Mouse (Mus musculus): ENCODE measurements around the gene Id3. TPM values are rescaled to one million over a fixed set of nuclear protein-coding genes. Genes with fewer than 3 reads are reported as not detected.
A peak's percentile ranks its signal among the peaks of the same experiment; 100 is the strongest.

Gene Id3
- polyA plus RNA-seq, 1 experiment = 9.6 TPM

DNA sequence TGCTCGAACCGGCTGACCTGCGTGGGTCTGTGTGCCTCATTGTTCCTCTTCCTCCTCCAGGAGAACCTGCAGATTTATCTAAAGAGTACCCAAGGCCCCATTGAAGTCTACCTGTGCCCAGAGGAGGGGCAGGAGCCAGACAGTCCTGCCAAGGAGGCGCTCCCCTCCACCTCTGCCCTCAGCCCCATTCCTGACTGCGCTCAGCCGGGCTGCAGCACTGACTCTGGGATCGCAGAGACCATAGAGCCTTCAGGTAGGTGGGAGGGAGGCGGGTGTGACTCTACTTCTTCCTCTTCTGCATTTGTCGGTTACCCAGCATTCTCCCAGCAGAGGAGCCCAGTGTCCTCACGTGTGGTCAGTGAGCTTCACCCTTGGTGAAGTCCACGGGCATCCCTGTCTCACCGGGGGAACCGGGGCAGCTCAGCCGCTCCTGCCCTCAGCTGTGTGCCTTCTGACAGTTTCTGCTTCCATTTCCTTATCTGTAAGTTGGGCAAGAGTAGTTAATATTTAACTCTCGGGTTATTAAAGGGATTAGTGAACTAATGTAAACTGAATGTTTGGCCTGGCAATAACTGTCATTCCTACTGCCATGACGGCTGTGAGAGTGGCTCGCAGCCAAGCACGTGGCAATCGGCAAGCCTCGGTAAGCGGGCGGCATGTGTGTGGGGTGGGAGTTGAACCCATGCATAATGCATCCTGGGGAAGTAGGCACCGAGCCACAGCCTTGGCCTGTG lies 43.6 kb downstream of the Id3 start:
- no peaks in the 10 kb centered on the region for H3K27me3 ChIP-seq (ENCODE audit: control insufficient read depth, insufficient read depth, low read length, poor library complexity, severe bottlenecking)
- no peaks in the 10 kb centered on the region for H3K4me1 ChIP-seq (ENCODE audit: control insufficient read depth, insufficient read depth, low read length)
- H3K27ac ChIP-seq (ENCODE audit: insufficient read depth, low read length) = no peak overlapping the region
- H3K36me3 ChIP-seq (ENCODE audit: control insufficient read depth, insufficient read depth, low read length, poor library complexity, severe bottlenecking) = no peaks in the 10 kb centered on the region
- H3K4me3 ChIP-seq (ENCODE audit: low read depth, low read length) = no peak overlapping the region
- H3K9ac ChIP-seq (ENCODE audit: low read depth, poor library complexity, severe bottlenecking) = no peak overlapping the region
- no peaks in the 10 kb centered on the region for H3K9me3 ChIP-seq (replicated peaks; ENCODE audit: control insufficient read depth, insufficient read depth, low read length, poor library complexity, severe bottlenecking)
- no peak for TF ChIP-seq CTCF (IDR thresholded peaks at IDR 0.05; ENCODE audit: low read depth, low read length)
- no peak for TF ChIP-seq EP300 (IDR thresholded peaks at IDR 0.05; ENCODE audit: insufficient read depth, low read depth, low read length)
- TF ChIP-seq POLR2A (IDR thresholded peaks at IDR 0.05; ENCODE audit: insufficient read depth, low read length) = no peak

GRCm38 (mm10) chr4:136188973-136189737 lies 45.9 kb downstream of the Id3 start:
- H3K4me3 ChIP-seq (ENCODE audit: low read depth, low read length) = no peak overlapping the region
- peaks cover 2% of the 10 kb centered on the region for H3K4me1 ChIP-seq (ENCODE audit: control insufficient read depth, insufficient read depth, low read length)
- H3K36me3 ChIP-seq (ENCODE audit: control insufficient read depth, insufficient read depth, low read length, poor library complexity, severe bottlenecking) = no peaks in the 10 kb centered on the region

DNA sequence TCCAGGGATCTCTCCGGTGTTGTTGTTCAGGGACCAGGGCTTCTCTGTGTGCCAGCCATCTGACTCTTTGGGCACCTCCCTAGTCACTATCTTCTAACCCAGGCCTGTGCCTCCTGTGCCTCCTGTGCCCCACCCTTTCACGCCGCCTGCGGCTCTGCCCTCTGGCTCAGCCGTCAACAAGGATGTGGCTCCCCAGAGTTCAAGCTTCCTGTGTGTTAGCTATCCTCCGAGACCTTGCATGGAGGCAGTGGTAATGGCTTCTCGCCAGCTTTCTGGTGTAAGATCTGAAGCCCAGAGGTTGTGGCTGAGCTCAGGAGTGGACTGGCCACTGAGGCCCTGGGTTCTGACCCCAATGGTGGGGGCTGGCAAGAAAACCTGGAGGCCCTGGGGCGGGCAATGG lies 46.6 kb downstream of the Id3 start:
- TF ChIP-seq EP300 (IDR thresholded peaks at IDR 0.05; ENCODE audit: insufficient read depth, low read depth, low read length) = no peak
- TF ChIP-seq CTCF (IDR thresholded peaks at IDR 0.05; ENCODE audit: low read depth, low read length) = no peak
- TF ChIP-seq POLR2A (IDR thresholded peaks at IDR 0.05; ENCODE audit: insufficient read depth, low read length) = no peak
- no peaks in the 10 kb centered on the region for H3K9me3 ChIP-seq (replicated peaks; ENCODE audit: control insufficient read depth, insufficient read depth, low read length, poor library complexity, severe bottlenecking)
- no peaks in the 10 kb centered on the region for H3K36me3 ChIP-seq (ENCODE audit: control insufficient read depth, insufficient read depth, low read length, poor library complexity, severe bottlenecking)
- H3K4me3 ChIP-seq (ENCODE audit: low read depth, low read length) = no peak overlapping the region
- H3K9ac ChIP-seq (ENCODE audit: low read depth, poor library complexity, severe bottlenecking) = no peak overlapping the region
- no peaks in the 10 kb centered on the region for H3K27me3 ChIP-seq (ENCODE audit: control insufficient read depth, insufficient read depth, low read length, poor library complexity, severe bottlenecking)
- H3K27ac ChIP-seq (ENCODE audit: insufficient read depth, low read length) = no peak overlapping the region
- H3K4me1 ChIP-seq (ENCODE audit: control insufficient read depth, insufficient read depth, low read length) = peaks cover 2% of the 10 kb centered on the region

More at GRCm38 (mm10) chr4:136188973-136189737, 45.9 kb downstream of the Id3 start:
- Histone ChIP-seq H3K9ac (ENCODE audit: low read depth, poor library complexity, severe bottlenecking) (no peak overlapping the region), H3K9me3 (replicated peaks; ENCODE audit: control insufficient read depth, insufficient read depth, low read length, poor library complexity, severe bottlenecking) (no peaks in the 10 kb centered on the region), H3K27ac (ENCODE audit: insufficient read depth, low read length) (no peak overlapping the region), H3K27me3 (ENCODE audit: control insufficient read depth, insufficient read depth, low read length, poor library complexity, severe bottlenecking) (no peaks in the 10 kb centered on the region)
- peak; percentile 2 for TF ChIP-seq CTCF (IDR thresholded peaks at IDR 0.05; ENCODE audit: low read depth, low read length)
- TF ChIP-seq POLR2A (IDR thresholded peaks at IDR 0.05; ENCODE audit: insufficient read depth, low read length) = no peak
- TF ChIP-seq EP300 (IDR thresholded peaks at IDR 0.05; ENCODE audit: insufficient read depth, low read depth, low read length) = no peak

GRCm38 (mm10) chr4:136193571-136193970 lies 50.3 kb downstream of the Id3 start:
- TF ChIP-seq CTCF (IDR thresholded peaks at IDR 0.05; ENCODE audit: low read depth, low read length) = no peak
- no peak for TF ChIP-seq POLR2A (IDR thresholded peaks at IDR 0.05; ENCODE audit: insufficient read depth, low read length)
- no peak for TF ChIP-seq EP300 (IDR thresholded peaks at IDR 0.05; ENCODE audit: insufficient read depth, low read depth, low read length)
- H3K36me3 ChIP-seq (ENCODE audit: control insufficient read depth, insufficient read depth, low read length, poor library complexity, severe bottlenecking) = no peaks in the 10 kb centered on the region
- H3K4me1 ChIP-seq (ENCODE audit: control insufficient read depth, insufficient read depth, low read length) = peaks cover 2% of the 10 kb centered on the region
- H3K9ac ChIP-seq (ENCODE audit: low read depth, poor library complexity, severe bottlenecking) = no peak overlapping the region; the same call in 1 of the 2 replicates
- H3K4me3 ChIP-seq (ENCODE audit: low read depth, low read length) = no peak overlapping the region
- H3K27me3 ChIP-seq (ENCODE audit: control insufficient read depth, insufficient read depth, low read length, poor library complexity, severe bottlenecking) = no peaks in the 10 kb centered on the region
- H3K9me3 ChIP-seq (replicated peaks; ENCODE audit: control insufficient read depth, insufficient read depth, low read length, poor library complexity, severe bottlenecking) = no peaks in the 10 kb centered on the region
- 0 out of 2 replicates have a peak overlapping the region, but pooled peaks have one; percentile 11 for H3K27ac ChIP-seq (ENCODE audit: insufficient read depth, low read length)

GRCm38 (mm10) chr4:136195029-136195428 lies 51.7 kb downstream of the Id3 start:
- no peaks in the 10 kb centered on the region for H3K27me3 ChIP-seq (ENCODE audit: control insufficient read depth, insufficient read depth, low read length, poor library complexity, severe bottlenecking)
- TF ChIP-seq CTCF (IDR thresholded peaks at IDR 0.05; ENCODE audit: low read depth, low read length) = no peak
- no peak for TF ChIP-seq EP300 (IDR thresholded peaks at IDR 0.05; ENCODE audit: insufficient read depth, low read depth, low read length)
- no peak for TF ChIP-seq POLR2A (IDR thresholded peaks at IDR 0.05; ENCODE audit: insufficient read depth, low read length)
- H3K36me3 ChIP-seq (ENCODE audit: control insufficient read depth, insufficient read depth, low read length, poor library complexity, severe bottlenecking) = no peaks in the 10 kb centered on the region

More at GRCm38 (mm10) chr4:136195029-136195428, 51.7 kb downstream of the Id3 start:
- Histone ChIP-seq H3K4me3 (ENCODE audit: low read depth, low read length) (no peak overlapping the region), H3K27ac (ENCODE audit: insufficient read depth, low read length) (no peak overlapping the region), H3K9me3 (replicated peaks; ENCODE audit: control insufficient read depth, insufficient read depth, low read length, poor library complexity, severe bottlenecking) (no peaks in the 10 kb centered on the region), H3K9ac (ENCODE audit: low read depth, poor library complexity, severe bottlenecking) (no peak overlapping the region), H3K4me1 (ENCODE audit: control insufficient read depth, insufficient read depth, low read length) (peaks cover 2% of the 10 kb centered on the region)

Other genes starting within 250 kb of the Id3 start
- gene Cnr2, start 248.1 kb upstream of the Id3 start, polyA plus RNA-seq (2011; ENCODE audit: insufficient read depth, insufficient read length, low read depth, missing spikeins) = 0.16 TPM in 1 of 2 replicates, not detected in the other
- 46.0 and 47.2 TPM in 2 replicates for gene Fuca1, start 222.8 kb upstream of the Id3 start, polyA plus RNA-seq (2011; ENCODE audit: insufficient read depth, insufficient read length, low read depth, missing spikeins)
- 18.3 and 22.6 TPM in 2 replicates for gene Hmgcl, start 197.0 kb upstream of the Id3 start, polyA plus RNA-seq (2011; ENCODE audit: insufficient read depth, insufficient read length, low read depth, missing spikeins)
- gene Gale, start 179.8 kb upstream of the Id3 start, polyA plus RNA-seq (2011; ENCODE audit: insufficient read depth, insufficient read length, low read depth, missing spikeins) = 6.8 and 9.4 TPM in 2 replicates
- 47.4 and 52.6 TPM in 2 replicates for gene Lypla2, start 170.9 kb upstream of the Id3 start, polyA plus RNA-seq (2011; ENCODE audit: insufficient read depth, insufficient read length, low read depth, missing spikeins)
- gene Pithd1, start 156.2 kb upstream of the Id3 start, polyA plus RNA-seq (2011; ENCODE audit: insufficient read depth, insufficient read length, low read depth, missing spikeins) = 40.3 and 44.9 TPM in 2 replicates
- 21.2 and 22.6 TPM in 2 replicates for gene Eloa, start 121.7 kb upstream of the Id3 start, polyA plus RNA-seq (2011; ENCODE audit: insufficient read depth, insufficient read length, low read depth, missing spikeins)
- 1,525 and 1,581 TPM in 2 replicates for gene Rpl11, start 90.1 kb upstream of the Id3 start, polyA plus RNA-seq (2011; ENCODE audit: insufficient read depth, insufficient read length, low read depth, missing spikeins)
- gene E2f2, start 28.9 kb downstream of the Id3 start, polyA plus RNA-seq (2011; ENCODE audit: insufficient read depth, insufficient read length, low read depth, missing spikeins) = 3.1 and 6.3 TPM in 2 replicates
- 7.2 and 9.3 TPM in 2 replicates for gene Asap3, start 62.9 kb downstream of the Id3 start, polyA plus RNA-seq (2011; ENCODE audit: insufficient read depth, insufficient read length, low read depth, missing spikeins)
- gene Tcea3, start 104.2 kb downstream of the Id3 start, polyA plus RNA-seq (2011; ENCODE audit: insufficient read depth, insufficient read length, low read depth, missing spikeins) = 57.1 and 57.8 TPM in 2 replicates
- gene Zfp46, start 141.2 kb downstream of the Id3 start, polyA plus RNA-seq (2011; ENCODE audit: insufficient read depth, insufficient read length, low read depth, missing spikeins) = 5.5 and 6.0 TPM in 2 replicates
- gene Hnrnpr, start 167.4 kb downstream of the Id3 start, polyA plus RNA-seq (2011; ENCODE audit: insufficient read depth, insufficient read length, low read depth, missing spikeins) = 128 and 131 TPM in 2 replicates

Measured in ES-Bruce4 (cell line).